Mouse (Mus musculus) megakaryocyte, embryonic 14.5 days (primary cell): ENCODE measurements around the gene Olfr1175-ps. TPM values are rescaled to one million over a fixed set of nuclear protein-coding genes. Genes with fewer than 3 reads are reported as not detected.

Experiments
- H3K27me3 ChIP-seq: replicated peaks from 2 replicates; pipeline ENCODE3; 2012; ENCODE audit warnings: inconsistent platforms
- H3K36me3 ChIP-seq: replicated peaks from 2 replicates; pipeline ENCODE3; 2012; ENCODE audit warnings: low read length, inconsistent platforms, mixed read lengths
- H3K4me1 ChIP-seq: 2 replicates; pipeline ENCODE4 v1.6.1; 2012; ENCODE audit warnings: inconsistent platforms
- H3K4me3 ChIP-seq: replicated peaks from 2 replicates; pipeline ENCODE3; 2012; ENCODE audit warnings: moderate library complexity, mild to moderate bottlenecking, inconsistent platforms
- H3K9me3 ChIP-seq: 2 replicates; pipeline ENCODE4 v1.6.1; 2012; ENCODE audit warnings: inconsistent platforms
- FLI1 ChIP-seq: IDR thresholded peaks from 2 replicates; pipeline ENCODE4 v1.6.1; 2012; ENCODE audit warnings: low read length, inconsistent platforms, mixed read lengths
- GATA1 ChIP-seq: IDR thresholded peaks from 3 replicates; pipeline ENCODE4 v1.6.1; 2012; ENCODE audit warnings: mixed read lengths, low read length, inconsistent platforms, borderline replicate concordance
- polyA plus RNA-seq: library from polyadenylated mRNA; stranded (reverse); fragments of >175 nt; gene quantifications from 2 replicates; pipeline ENCODE4 v1.2.3, GENCODE M21; 2012; ENCODE audit warnings: low replicate concordance; ENCODE audit not compliant: insufficient read depth

Olfr1175-ps gene
- polyA plus RNA-seq, result not detected in 2 replicates

- Histone ChIP-seq H3K9me3 (no peaks in the 10 kb centered on the region; the same call in 1 of the 2 replicates), H3K27me3 (no peaks in the 10 kb centered on the region), H3K36me3 (no peaks in the 10 kb centered on the region), H3K4me1 (no peaks in the 10 kb centered on the region), H3K4me3 (no peak within 1 kb of the TSS)
- TF ChIP-seq GATA1, result no peak
Observed at GRCm38 (mm10) chr2:88327115-88327514, at the start of gene Olfr1175-ps. Gene Olfr1175-ps, minus strand, starts transcription at chr2:88327215.

GRCm38 (mm10) chr2:88356304-88356703 is 29.3 kb upstream of the Olfr1175-ps start:
- Histone ChIP-seq H3K27me3 (no peaks in the 10 kb centered on the region), H3K4me1 (no peaks in the 10 kb centered on the region), H3K4me3 (no peak overlapping the region), H3K36me3 (no peaks in the 10 kb centered on the region), H3K9me3 (no peaks in the 10 kb centered on the region)
- TF ChIP-seq GATA1 (no peak), FLI1 (no peak)

- H3K36me3 ChIP-seq, result no peaks in the 10 kb centered on the region
- no peak for TF ChIP-seq GATA1
- TF ChIP-seq FLI1, result no peak
Observed at GRCm38 (mm10) chr2:88346392-88346791, 19.4 kb upstream of the Olfr1175-ps start, which contains the start of gene Olfr1177-ps. Gene Olfr1177-ps, minus strand, starts transcription at chr2:88346492.

GRCm38 (mm10) chr2:88336421-88336820 is 9.4 kb upstream of the Olfr1175-ps start, which contains the start of gene Olfr1176:
Gene Olfr1176, plus strand, starts transcription at chr2:88336721.
- H3K27me3 ChIP-seq, result no peaks in the 10 kb centered on the region
- H3K9me3 ChIP-seq, result no peaks in the 10 kb centered on the region
- H3K36me3 ChIP-seq, result no peaks in the 10 kb centered on the region
- H3K4me1 ChIP-seq, result no peaks in the 10 kb centered on the region
- H3K4me3 ChIP-seq, result no peak within 1 kb of the TSS
- TF ChIP-seq GATA1 (no peak), FLI1 (no peak)

More at GRCm38 (mm10) chr2:88346392-88346791, 19.4 kb upstream of the Olfr1175-ps start, which contains the start of gene Olfr1177-ps:
- Histone ChIP-seq H3K27me3 (no peaks in the 10 kb centered on the region), H3K4me1 (no peaks in the 10 kb centered on the region), H3K4me3 (no peak within 1 kb of the TSS), H3K9me3 (no peaks in the 10 kb centered on the region)

GRCm38 (mm10) chr2:88315035-88315434 is 12.0 kb downstream of the Olfr1175-ps start, which contains the start of gene Olfr1174-ps:
Gene Olfr1174-ps, minus strand, starts transcription at chr2:88315135.
- H3K27me3 ChIP-seq, result no peaks in the 10 kb centered on the region
- H3K9me3 ChIP-seq, result no peaks in the 10 kb centered on the region
- TF ChIP-seq FLI1 (no peak), GATA1 (no peak)
- H3K4me1 ChIP-seq, result no peaks in the 10 kb centered on the region
- H3K36me3 ChIP-seq, result no peaks in the 10 kb centered on the region
- H3K4me3 ChIP-seq, result no peak within 1 kb of the TSS

GRCm38 (mm10) chr2:88279775-88280174 is 47.2 kb downstream of the Olfr1175-ps start, which contains the start of gene Olfr1173:
Gene Olfr1173, minus strand, starts transcription at chr2:88279875.
- no peaks in the 10 kb centered on the region for H3K36me3 ChIP-seq
- H3K4me1 ChIP-seq, result no peaks in the 10 kb centered on the region
- TF ChIP-seq FLI1 (no peak), GATA1 (no peak)
- no peaks in the 10 kb centered on the region for H3K9me3 ChIP-seq
- no peaks in the 10 kb centered on the region for H3K27me3 ChIP-seq
- H3K4me3 ChIP-seq, result no peak within 1 kb of the TSS

Other genes with a start within 250 kb of the Olfr1175-ps start
- gene Olfr1164, start 233.2 kb downstream of the Olfr1175-ps start, polyA plus RNA-seq, result not detected in 2 replicates
- not detected in 2 replicates for gene Olfr1166, start 198.9 kb downstream of the Olfr1175-ps start, polyA plus RNA-seq
- gene Olfr1167, start 172.0 kb downstream of the Olfr1175-ps start, polyA plus RNA-seq, result not detected in 2 replicates
- gene Olfr1168, start 145.3 kb downstream of the Olfr1175-ps start, polyA plus RNA-seq, result not detected in 2 replicates
- not detected in 2 replicates for gene Olfr1170, start 98.9 kb downstream of the Olfr1175-ps start, polyA plus RNA-seq
- not detected in 2 replicates for gene Olfr1173, start 47.3 kb downstream of the Olfr1175-ps start, polyA plus RNA-seq
- gene Olfr1174-ps, start 12.1 kb downstream of the Olfr1175-ps start, polyA plus RNA-seq, result not detected in 2 replicates
- not detected in 2 replicates for gene Olfr1176, start 9.5 kb upstream of the Olfr1175-ps start, polyA plus RNA-seq
- gene Olfr1177-ps, start 19.3 kb upstream of the Olfr1175-ps start, polyA plus RNA-seq, result not detected in 2 replicates
- 0.45 TPM in 1 of 2 replicates, not detected in the other for gene Olfr1178, start 59.8 kb upstream of the Olfr1175-ps start, polyA plus RNA-seq
- not detected in 2 replicates for gene Olfr1179, start 79.2 kb upstream of the Olfr1175-ps start, polyA plus RNA-seq
- not detected in 2 replicates for gene Olfr1180, start 91.9 kb upstream of the Olfr1175-ps start, polyA plus RNA-seq
- gene Olfr1181, start 99.0 kb upstream of the Olfr1175-ps start, polyA plus RNA-seq, result not detected in 2 replicates
- not detected in 2 replicates for gene Gm13757, start 121.9 kb upstream of the Olfr1175-ps start, polyA plus RNA-seq
- not detected in 2 replicates for gene Olfr1183, start 127.7 kb upstream of the Olfr1175-ps start, polyA plus RNA-seq
- not detected in 2 replicates for gene Olfr1184, start 156.4 kb upstream of the Olfr1175-ps start, polyA plus RNA-seq
- gene Olfr1185-ps1, start 166.1 kb upstream of the Olfr1175-ps start, polyA plus RNA-seq, result not detected in 2 replicates
- not detected in 2 replicates for gene Olfr1186, start 191.3 kb upstream of the Olfr1175-ps start, polyA plus RNA-seq
- gene Olfr1188, start 229.7 kb upstream of the Olfr1175-ps start, polyA plus RNA-seq, result not detected in 2 replicates